Mouse (Mus musculus): ENCODE data around the gene Ttc23.

GRCm38 (mm10) chr7:67654668-67655067 lies 7.5 kb downstream of the Ttc23 start:
- TF ChIP-seq CTCF (IDR thresholded peaks at IDR 0.05) (no peak), EP300 (IDR thresholded peaks at IDR 0.05) (no peak)
